Mouse (Mus musculus): ENCODE results near the gene Mgll.

GRCm38 (mm10) chr6:88829579-88829978, 105.4 kb downstream of the Mgll start:
- TF ChIP-seq GATA1 (IDR thresholded peaks at IDR 0.05; ENCODE audit: low read length) (no peak), TAL1 (IDR thresholded peaks at IDR 0.05; ENCODE audit: low read length) (no peak)

Measured in erythroblast, embryonic 14.5 days (primary cell).